Mouse (Mus musculus): ENCODE results near the gene Cacng4.

GRCm38 (mm10) chr11:107705060-107705459 is 89.3 kb downstream of the Cacng4 start:
- TF ChIP-seq EP300 (optimal IDR thresholded peaks at IDR 0.05), result no peak
- TF ChIP-seq CTCF (IDR thresholded peaks at IDR 0.05; ENCODE audit: low read depth), result no peak

All from stomach, postnatal 0 days (tissue).